Mouse (Mus musculus) ES-CJ7 (cell line): Measurements from ENCODE around the gene Col6a6.

Experiments used
- DNase-seq: peaks from one replicate; pipeline ENCODE4 v3.0.0; 2011; ENCODE audit warnings: low read depth, low spot score

The Col6a6 gene

GRCm38 (mm10) chr9:105827791-105828385 is at the start of gene Col6a6:
Gene Col6a6, minus strand, starts transcription at chr9:105828160.
- peak; percentile 11 for DNase-seq

DNA sequence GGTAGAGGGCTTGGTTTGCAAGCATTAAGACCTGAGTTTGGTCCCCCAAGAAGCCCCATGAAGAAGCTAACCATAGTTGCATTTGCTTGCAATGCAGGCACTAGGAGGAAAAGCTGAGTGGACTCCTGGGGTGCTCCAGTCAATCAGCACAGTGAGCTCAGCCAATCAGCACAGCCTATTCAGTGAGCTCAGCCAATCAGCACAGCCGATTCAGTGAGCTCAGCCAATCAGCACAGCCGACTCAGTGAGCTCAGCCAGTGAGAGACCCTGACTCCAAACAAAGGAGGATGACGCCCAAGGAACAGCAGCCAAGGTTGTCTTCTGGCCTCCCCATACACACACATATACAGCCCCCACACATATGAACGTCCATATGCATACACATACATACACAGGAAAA is 48.2 kb upstream of the Col6a6 start:
- peak; percentile 16 for DNase-seq

DNA sequence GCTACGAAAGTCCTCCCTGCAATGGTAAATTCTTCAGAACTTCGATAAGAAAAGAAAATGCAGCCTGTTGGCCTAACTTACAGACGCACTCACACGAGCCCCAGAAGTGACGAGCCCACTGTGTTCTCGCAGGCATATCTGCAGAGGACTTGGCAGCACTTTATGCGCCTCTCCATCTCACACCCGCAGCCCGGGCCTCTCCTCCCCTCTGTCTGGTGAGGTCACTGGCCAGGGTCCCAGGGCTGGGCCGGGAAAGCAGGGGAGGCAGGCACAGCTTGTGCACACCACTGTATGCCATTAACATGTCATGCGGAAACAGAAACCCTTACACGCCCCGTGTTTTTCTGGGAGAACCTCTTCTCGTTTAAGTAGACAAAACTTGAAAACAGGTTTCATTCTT is 43.7 kb upstream of the Col6a6 start:
- DNase-seq: no peak

GRCm38 (mm10) chr9:105857773-105858172 is 29.8 kb upstream of the Col6a6 start:
- DNase-seq: peak; percentile 93

DNA sequence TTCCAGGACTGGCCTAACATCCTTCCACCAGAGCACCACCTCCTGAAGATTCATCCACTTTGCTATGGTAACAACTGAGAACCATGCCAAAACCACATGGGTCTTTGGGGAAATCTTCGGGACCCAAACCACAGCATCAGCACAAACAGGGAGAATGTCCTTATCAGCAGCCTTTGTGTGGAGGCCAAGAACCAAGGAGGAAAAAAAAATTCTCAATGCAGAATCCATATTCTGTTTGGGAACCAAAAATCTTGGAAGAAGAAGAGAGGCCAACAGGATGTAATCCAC is 24.8 kb upstream of the Col6a6 start:
- no peak for DNase-seq

GRCm38 (mm10) chr9:105852015-105852777 is 24.2 kb upstream of the Col6a6 start:
- no peak for DNase-seq

DNA sequence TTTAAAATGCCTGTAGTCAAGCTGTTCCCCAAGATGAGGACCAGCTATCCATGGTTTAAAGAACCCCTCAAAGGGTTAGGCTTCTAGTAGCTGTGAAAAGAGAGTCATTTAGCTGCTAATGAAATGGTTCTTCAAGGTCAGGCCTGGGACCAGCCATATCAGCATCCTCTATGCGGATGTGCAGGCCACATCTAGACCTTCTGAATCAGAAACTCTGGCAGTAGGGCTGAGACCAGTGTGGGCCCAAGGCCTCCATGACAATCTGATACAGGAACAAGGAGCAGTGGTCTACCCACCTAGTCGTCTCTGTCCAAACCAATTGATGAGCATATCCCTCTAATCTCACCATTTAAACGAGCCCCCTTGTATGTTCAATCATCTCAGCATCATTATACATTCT is 23.1 kb upstream of the Col6a6 start:
- no peak for DNase-seq

GRCm38 (mm10) chr9:105848396-105848795 is 20.4 kb upstream of the Col6a6 start:
- DNase-seq: no peak

GRCm38 (mm10) chr9:105847261-105847660 is 19.3 kb upstream of the Col6a6 start:
- no peak for DNase-seq

- DNase-seq: peak; percentile 60
These were observed 13.4 kb upstream of the Col6a6 start for GRCm38 (mm10) chr9:105841386-105841785.

GRCm38 (mm10) chr9:105839147-105839515 is 11.2 kb upstream of the Col6a6 start:
- DNase-seq: peak; percentile 61

- DNase-seq: peak; percentile 91
These were observed 10.6 kb upstream of the Col6a6 start for GRCm38 (mm10) chr9:105838396-105839146.

DNA sequence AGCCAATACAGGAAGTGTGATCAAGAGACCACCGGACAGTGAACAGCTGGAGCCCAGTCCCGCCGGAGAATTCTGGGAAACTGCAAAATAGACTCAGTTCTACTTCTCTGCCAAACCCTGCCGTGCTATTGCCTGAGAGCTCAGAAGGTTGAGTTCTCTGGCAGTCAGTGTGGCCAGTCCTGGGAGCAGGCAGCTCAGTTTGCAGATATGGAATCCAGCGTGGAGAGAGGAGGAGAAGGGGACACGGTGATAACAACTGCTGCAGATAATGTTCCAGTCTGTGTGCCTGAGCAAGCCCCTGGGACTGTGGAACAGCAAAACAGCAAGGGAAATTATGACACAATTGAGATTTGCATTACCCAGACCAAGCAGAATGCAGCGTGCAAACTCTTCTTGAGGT is 7.6 kb upstream of the Col6a6 start:
- DNase-seq: no peak

GRCm38 (mm10) chr9:105834799-105835198 is 6.8 kb upstream of the Col6a6 start:
- no peak for DNase-seq

GRCm38 (mm10) chr9:105831291-105831690 is 3.3 kb upstream of the Col6a6 start:
- no peak for DNase-seq

DNA sequence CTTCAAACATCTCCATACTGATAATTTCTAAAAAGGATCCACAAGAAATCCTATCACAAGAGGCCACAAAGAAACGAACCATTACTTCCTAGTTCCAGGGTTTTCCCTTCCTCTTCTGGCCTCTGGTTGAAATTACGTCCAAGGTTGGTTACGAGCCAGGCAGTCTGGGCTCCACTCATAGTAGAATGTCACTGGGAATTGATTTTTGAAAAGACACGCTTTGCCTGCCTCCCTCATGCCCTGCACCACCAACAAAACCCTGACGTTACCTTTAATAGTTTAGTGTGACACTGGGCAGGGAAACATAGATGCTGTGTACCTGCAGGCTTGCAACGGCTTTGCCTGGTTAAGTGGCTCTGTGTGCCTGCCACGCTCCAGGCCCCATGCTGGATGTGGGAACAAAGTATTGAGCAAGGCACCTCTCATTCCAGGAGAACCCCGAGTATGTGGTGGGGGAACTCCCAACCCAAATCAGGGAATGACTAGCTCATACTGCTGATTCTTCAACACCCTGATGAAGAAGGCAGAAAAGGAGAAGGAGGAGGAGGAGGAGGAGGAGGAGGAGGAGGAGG is 798 bp downstream of the Col6a6 start:
- DNase-seq: no peak

GRCm38 (mm10) chr9:105820711-105821110 is 7.2 kb downstream of the Col6a6 start:
- DNase-seq: no peak

- DNase-seq: no peak
These were observed 8.7 kb downstream of the Col6a6 start for GRCm38 (mm10) chr9:105819155-105819709.

DNA sequence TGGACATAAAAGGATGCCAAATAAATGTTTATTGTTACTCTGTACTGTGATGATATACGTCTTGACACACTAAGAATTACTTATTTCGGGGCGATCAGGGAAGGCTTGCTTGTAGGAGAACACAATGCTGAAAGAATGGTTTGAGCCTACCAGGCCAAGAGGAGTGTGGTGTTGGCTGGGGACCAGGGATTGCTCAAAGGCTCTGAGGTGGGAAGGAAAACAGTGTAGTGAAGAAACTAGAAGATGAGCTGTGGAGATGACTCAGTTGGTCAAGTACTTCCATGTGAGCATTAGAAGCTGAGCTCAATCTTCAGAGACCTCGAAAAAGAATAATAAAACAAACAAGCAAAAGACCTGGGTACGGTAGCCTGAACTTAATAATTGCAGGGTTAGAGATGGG is 13.5 kb downstream of the Col6a6 start:
- no peak for DNase-seq

DNA sequence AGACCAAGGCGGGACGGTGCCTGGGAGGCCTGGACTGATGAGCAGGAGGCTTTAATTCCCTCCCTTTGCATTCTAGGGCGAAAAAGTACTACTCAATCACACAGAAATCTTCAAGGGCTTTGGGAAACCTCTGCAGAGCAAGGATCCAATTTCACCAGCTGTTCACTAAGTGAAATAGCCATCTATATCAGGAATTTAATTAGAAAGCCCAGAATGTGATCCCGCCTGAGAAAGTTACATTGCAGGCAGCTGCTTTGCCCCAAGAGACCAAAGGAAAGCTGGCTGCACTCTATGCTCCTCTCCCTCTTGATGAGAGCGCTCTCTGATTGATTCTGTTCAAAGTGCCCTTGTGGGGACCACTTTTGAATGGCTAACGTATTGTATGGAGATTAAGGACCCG is 16.5 kb downstream of the Col6a6 start:
- no peak for DNase-seq

DNA sequence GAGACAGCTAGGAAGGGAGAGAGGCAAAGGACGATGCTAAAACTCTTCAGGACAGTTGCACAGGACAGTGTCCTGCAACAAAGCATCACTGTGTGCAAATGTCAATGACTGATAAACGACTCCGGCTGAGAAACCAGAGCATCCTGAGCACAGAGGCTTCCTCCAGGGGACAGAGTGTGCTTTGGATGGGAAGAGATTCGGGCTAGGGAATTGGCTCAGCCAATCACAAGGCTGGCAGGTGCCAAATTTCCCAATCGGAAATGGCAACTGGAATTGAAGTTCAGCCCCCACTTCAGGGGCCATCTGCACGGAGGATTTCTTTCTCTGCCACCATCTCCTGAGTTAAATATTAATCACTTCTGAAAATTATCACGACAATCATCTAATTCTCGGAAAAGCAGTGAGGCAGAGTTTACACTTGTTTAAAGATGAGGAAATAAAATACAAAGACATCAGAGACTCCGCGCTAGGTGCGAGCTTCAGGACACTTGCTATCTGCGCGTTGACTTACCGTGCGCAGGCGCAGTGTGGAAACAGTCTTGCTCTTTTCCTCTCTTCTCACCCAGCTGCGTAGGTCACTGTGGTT is 18.9 kb downstream of the Col6a6 start:
- no peak for DNase-seq

DNA sequence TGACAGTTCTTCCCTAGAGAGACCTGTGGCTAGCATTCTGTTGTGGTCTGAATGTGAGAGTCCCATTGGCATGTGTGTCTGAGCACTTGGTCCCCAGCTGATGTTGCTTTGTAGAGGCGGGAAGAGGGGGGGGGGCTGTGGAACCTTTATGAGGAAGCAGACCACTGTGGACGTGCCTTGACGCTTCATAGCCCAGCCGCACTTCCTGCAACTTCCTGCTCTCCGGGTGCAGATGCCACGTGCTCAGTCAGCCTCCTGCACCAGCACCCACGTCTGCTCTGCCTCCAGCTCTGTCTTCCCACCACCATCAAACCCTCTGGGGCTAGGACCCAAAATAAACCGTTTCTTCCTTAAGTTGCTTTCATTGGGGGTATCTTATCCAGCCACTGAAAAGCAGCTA is 24.5 kb downstream of the Col6a6 start:
- DNase-seq: no peak
